Mouse (Mus musculus): ENCODE measurements around the gene Tbc1d25. TPM values are rescaled to one million over a fixed set of nuclear protein-coding genes. Genes with fewer than 3 reads are reported as not detected.
A peak's percentile ranks its signal among the peaks of the same experiment; 100 is the strongest.

Tbc1d25 gene
- polyA plus RNA-seq, 1 experiment from 2014 or later, result 12.1 TPM

DNA sequence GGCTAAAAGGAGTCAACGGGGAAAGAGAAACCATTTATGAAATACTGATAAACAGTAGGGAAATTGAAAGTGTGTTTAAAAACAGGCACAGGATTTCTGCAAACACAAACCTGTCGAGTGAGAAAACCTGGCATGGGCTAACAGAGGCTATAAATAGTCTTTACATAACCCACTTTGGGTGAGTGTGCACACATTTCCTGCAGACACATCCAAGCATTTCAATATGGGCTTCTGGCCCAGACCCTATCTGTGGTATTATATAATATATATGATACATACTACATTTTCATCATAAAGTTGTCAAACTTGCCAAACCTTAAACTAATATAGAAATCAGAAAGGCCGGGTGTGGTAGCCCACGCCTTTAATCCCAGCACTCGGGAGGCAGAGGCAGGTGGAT is 12.9 kb downstream of the Tbc1d25 start:
- Histone ChIP-seq H3K4me1 (ENCODE audit: control insufficient read depth, insufficient read depth, low read length) (no peaks in the 10 kb centered on the region), H3K36me3 (ENCODE audit: control insufficient read depth, insufficient read depth, low read length) (no peaks in the 10 kb centered on the region), H3K4me3 (ENCODE audit: low read length) (no peak overlapping the region), H3K9me3 (ENCODE audit: control insufficient read depth, low read length) (no peaks in the 10 kb centered on the region), H3K4me2 (replicated peaks; ENCODE audit: low read depth, low read length) (no peak overlapping the region), H3K9ac (ENCODE audit: low read depth, low read length) (no peak overlapping the region), H3K27ac (ENCODE audit: low read depth, low read length) (no peak overlapping the region), H3K27me3 (ENCODE audit: control insufficient read depth, insufficient read depth, low read length) (no peaks in the 10 kb centered on the region)
- 88% methylated on average over 5 of the region's 5 CpGs for WGBS
- no peak for ATAC-seq (ENCODE audit: low FRiP score, low TSS enrichment)

DNA sequence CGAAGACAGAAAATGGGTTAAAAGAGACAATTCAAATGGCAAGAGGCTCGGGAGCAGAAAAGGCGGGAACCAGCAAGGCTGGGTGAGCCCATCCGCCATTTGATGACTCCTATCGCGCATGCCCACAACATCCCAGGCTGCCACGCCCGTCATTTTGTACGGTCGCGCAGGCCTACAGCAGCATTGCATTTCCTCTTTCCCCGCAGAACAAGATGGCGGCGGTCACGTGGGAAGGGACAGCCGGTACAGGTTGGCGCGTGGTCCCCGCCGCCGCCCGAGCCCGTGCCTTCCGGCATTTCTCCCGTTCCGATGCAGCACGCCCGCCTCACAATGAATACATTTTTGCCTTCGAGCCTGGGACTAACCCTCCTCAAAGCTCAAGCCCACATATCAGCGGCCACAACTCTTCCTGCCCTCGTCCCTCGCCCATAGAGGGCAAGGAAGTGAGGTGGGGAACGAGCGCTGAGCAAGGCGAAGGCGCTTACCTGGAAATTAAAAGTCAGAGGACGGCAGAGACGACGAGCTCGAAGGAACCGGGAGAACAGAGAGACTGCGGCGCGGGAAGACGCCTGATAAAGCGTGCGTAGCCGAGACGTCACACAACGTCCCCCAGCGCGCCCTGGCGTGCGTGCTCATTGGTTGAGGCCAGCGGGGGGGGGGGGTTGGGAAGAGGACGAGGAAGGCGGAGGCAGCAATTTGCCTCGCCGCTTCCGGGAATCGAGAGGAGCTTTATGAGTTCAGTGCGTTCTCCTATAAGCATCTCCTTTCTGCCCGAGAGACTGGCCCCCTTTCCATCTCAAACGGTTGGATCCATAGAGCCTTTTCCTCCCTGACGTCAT is 30.6 kb downstream of the Tbc1d25 start, which contains the start of gene Rbm3:
Rbm3 (minus strand) TSS at position 728 of the 839 bp plus-strand sequence.
- H3K4me1 ChIP-seq (ENCODE audit: control insufficient read depth, insufficient read depth, low read length), result no peaks in the 10 kb centered on the region; the same call in 1 of the 2 replicates
- no peaks in the 10 kb centered on the region for H3K27me3 ChIP-seq (ENCODE audit: control insufficient read depth, insufficient read depth, low read length)
- peak; percentile 95 for ATAC-seq (ENCODE audit: low FRiP score, low TSS enrichment)
- H3K36me3 ChIP-seq (ENCODE audit: control insufficient read depth, insufficient read depth, low read length), result peaks cover 34% of the 10 kb centered on the region
- no peaks in the 10 kb centered on the region for H3K9me3 ChIP-seq (ENCODE audit: control insufficient read depth, low read length)
- 25% methylated on average over 65 of the region's 65 CpGs for WGBS
- peak within 1 kb of the TSS; percentile 62 for H3K4me3 ChIP-seq (ENCODE audit: low read length)
- peak within 1 kb of the TSS; percentile 97 for H3K27ac ChIP-seq (ENCODE audit: low read depth, low read length)
- peak within 1 kb of the TSS; percentile 84 for H3K9ac ChIP-seq (ENCODE audit: low read depth, low read length)
- peak within 1 kb of the TSS; percentile 75 for H3K4me2 ChIP-seq (replicated peaks; ENCODE audit: low read depth, low read length)

DNA sequence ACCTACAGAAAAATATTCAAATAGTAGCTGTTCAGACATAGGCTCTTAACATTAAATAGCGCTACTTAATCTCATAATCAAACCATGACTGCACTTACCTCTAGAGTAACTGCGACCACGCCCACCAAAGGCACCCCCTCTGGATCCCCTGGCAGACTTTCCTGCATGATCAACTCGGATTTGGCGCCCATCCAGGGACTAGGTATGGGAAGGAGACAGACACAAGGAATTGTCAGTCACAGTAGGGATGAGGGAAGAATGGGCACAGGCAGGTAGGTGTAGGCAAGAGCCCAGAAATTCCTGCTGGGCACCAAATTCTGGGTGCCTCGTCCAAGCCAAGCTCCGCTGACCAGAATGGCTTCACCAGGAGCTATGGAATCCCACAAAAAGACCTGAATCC is 32.2 kb downstream of the Tbc1d25 start:
- Histone ChIP-seq H3K4me3 (ENCODE audit: low read length) (peak overlapping the region; percentile 62), H3K4me2 (replicated peaks; ENCODE audit: low read depth, low read length) (peak overlapping the region; percentile 75), H3K9me3 (ENCODE audit: control insufficient read depth, low read length) (no peaks in the 10 kb centered on the region), H3K27ac (ENCODE audit: low read depth, low read length) (no peak overlapping the region), H3K9ac (ENCODE audit: low read depth, low read length) (no peak overlapping the region; the same call in 1 of the 2 replicates), H3K27me3 (ENCODE audit: control insufficient read depth, insufficient read depth, low read length) (no peaks in the 10 kb centered on the region), H3K36me3 (ENCODE audit: control insufficient read depth, insufficient read depth, low read length) (peaks cover 38% of the 10 kb centered on the region), H3K4me1 (ENCODE audit: control insufficient read depth, insufficient read depth, low read length) (no peaks in the 10 kb centered on the region; the same call in 1 of the 2 replicates)
- no peak for ATAC-seq (ENCODE audit: low FRiP score, low TSS enrichment)
- WGBS, result 77% methylated on average over 7 of the region's 7 CpGs

DNA sequence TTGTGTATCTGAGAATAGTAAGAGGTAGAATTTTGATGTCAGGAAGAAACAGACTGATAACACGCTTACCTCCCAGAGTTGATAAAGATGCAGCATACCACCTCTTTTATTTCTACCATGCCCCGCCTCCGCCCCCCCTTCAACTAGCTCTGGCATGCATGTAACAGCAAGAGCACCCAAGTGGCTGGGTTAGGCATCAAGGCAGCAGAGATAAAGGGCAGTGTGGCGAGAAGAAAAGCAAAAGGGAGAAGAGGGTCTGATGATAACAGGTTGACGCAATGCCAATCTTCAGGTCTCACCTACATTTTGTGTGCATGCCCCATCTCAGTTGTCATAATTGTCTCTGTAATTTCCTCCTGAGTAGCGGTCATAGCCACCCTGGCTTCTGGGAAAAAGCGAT is 33.0 kb downstream of the Tbc1d25 start:
- no peak overlapping the region for H3K27ac ChIP-seq (ENCODE audit: low read depth, low read length)
- no peak overlapping the region for H3K9ac ChIP-seq (ENCODE audit: low read depth, low read length)
- no peaks in the 10 kb centered on the region for H3K9me3 ChIP-seq (ENCODE audit: control insufficient read depth, low read length)
- H3K4me3 ChIP-seq (ENCODE audit: low read length), result no peak overlapping the region
- H3K4me2 ChIP-seq (replicated peaks; ENCODE audit: low read depth, low read length), result no peak overlapping the region
- H3K27me3 ChIP-seq (ENCODE audit: control insufficient read depth, insufficient read depth, low read length), result no peaks in the 10 kb centered on the region
- H3K4me1 ChIP-seq (ENCODE audit: control insufficient read depth, insufficient read depth, low read length), result no peaks in the 10 kb centered on the region; the same call in 1 of the 2 replicates
- peaks cover 38% of the 10 kb centered on the region for H3K36me3 ChIP-seq (ENCODE audit: control insufficient read depth, insufficient read depth, low read length)
- no peak for ATAC-seq (ENCODE audit: low FRiP score, low TSS enrichment)
- 92% methylated on average over 7 of the region's 7 CpGs for WGBS

DNA sequence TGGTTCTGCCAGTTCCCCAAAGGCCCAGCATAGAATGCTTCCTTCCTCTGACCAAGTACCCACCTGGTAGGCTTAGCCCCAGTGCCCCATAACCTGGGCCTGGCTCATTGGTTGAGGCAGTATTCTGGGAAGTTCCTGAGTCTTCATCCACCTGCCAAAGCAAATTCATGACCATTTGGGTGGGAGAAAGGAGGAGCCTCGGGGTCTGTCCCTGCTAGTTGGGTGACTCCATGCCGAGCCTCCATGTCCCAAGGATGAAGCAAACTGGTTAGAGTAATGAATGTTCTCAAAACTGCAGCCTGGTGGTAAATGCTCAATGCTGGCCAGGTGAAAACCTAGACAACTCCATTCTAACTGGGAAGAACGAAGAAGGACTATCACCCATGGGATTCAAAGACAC is 34.9 kb downstream of the Tbc1d25 start:
- ATAC-seq (ENCODE audit: low FRiP score, low TSS enrichment), result no peak
- H3K36me3 ChIP-seq (ENCODE audit: control insufficient read depth, insufficient read depth, low read length), result peaks cover 41% of the 10 kb centered on the region

DNA sequence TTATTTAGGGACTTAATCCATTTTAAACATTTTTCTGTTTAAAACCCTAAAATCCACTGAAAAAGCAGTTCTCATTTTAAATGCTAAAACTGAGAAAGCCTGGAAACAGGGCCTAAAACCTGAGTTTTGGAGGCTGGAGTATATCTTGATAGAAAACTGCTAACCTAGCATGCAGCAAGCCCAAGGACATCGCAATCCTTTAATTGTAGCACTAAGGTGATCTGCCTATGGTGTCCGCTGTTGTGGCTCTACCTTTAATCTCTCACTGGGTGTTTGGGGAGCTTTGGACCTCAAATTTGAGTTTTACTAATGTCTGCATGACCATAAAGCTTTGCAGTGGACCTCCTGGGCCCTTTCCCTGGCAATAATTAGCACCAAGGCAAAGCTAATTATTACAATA is 35.5 kb downstream of the Tbc1d25 start:
- H3K36me3 ChIP-seq (ENCODE audit: control insufficient read depth, insufficient read depth, low read length), result peaks cover 41% of the 10 kb centered on the region
- H3K9ac ChIP-seq (ENCODE audit: low read depth, low read length), result no peak overlapping the region
- no peaks in the 10 kb centered on the region for H3K27me3 ChIP-seq (ENCODE audit: control insufficient read depth, insufficient read depth, low read length)
- no peak for ATAC-seq (ENCODE audit: low FRiP score, low TSS enrichment)
- no peak overlapping the region for H3K4me2 ChIP-seq (replicated peaks; ENCODE audit: low read depth, low read length)
- no peak overlapping the region for H3K27ac ChIP-seq (ENCODE audit: low read depth, low read length)
- 92% methylated on average over 2 of the region's 2 CpGs for WGBS
- no peaks in the 10 kb centered on the region for H3K9me3 ChIP-seq (ENCODE audit: control insufficient read depth, low read length)
- H3K4me3 ChIP-seq (ENCODE audit: low read length), result no peak overlapping the region
- H3K4me1 ChIP-seq (ENCODE audit: control insufficient read depth, insufficient read depth, low read length), result no peaks in the 10 kb centered on the region; the same call in 1 of the 2 replicates

More for the DNA sequence above, 34.9 kb downstream of the Tbc1d25 start:
- WGBS, result 72% methylated on average over 3 of the region's 3 CpGs
- Histone ChIP-seq H3K4me1 (ENCODE audit: control insufficient read depth, insufficient read depth, low read length) (no peaks in the 10 kb centered on the region; the same call in 1 of the 2 replicates), H3K27me3 (ENCODE audit: control insufficient read depth, insufficient read depth, low read length) (no peaks in the 10 kb centered on the region), H3K9ac (ENCODE audit: low read depth, low read length) (no peak overlapping the region), H3K9me3 (ENCODE audit: control insufficient read depth, low read length) (no peaks in the 10 kb centered on the region), H3K4me2 (replicated peaks; ENCODE audit: low read depth, low read length) (no peak overlapping the region), H3K27ac (ENCODE audit: low read depth, low read length) (no peak overlapping the region), H3K4me3 (ENCODE audit: low read length) (no peak overlapping the region)

DNA sequence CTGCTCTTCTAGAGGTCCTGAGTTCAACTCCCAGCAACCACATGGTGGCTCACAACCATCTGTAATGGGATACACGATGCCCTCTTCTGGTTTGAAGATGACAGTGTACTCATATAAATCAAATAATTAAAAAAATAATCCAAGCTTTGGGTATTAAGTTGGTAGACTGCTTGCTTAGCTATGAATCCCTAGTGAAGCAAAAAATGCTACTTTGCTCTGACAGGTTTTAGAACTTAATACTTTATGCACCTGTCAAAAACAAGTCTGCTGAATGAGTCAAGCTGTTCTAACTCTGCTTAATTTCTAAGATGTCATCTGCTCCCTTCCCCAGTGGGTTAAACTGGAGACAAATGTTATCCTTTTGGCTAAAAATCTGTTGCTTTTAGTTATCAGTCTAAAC is 36.5 kb downstream of the Tbc1d25 start:
- Histone ChIP-seq H3K27me3 (ENCODE audit: control insufficient read depth, insufficient read depth, low read length) (no peaks in the 10 kb centered on the region), H3K36me3 (ENCODE audit: control insufficient read depth, insufficient read depth, low read length) (peaks cover 41% of the 10 kb centered on the region), H3K4me1 (ENCODE audit: control insufficient read depth, insufficient read depth, low read length) (no peaks in the 10 kb centered on the region; the same call in 1 of the 2 replicates), H3K9ac (ENCODE audit: low read depth, low read length) (no peak overlapping the region), H3K27ac (ENCODE audit: low read depth, low read length) (no peak overlapping the region), H3K4me2 (replicated peaks; ENCODE audit: low read depth, low read length) (no peak overlapping the region), H3K4me3 (ENCODE audit: low read length) (no peak overlapping the region), H3K9me3 (ENCODE audit: control insufficient read depth, low read length) (no peaks in the 10 kb centered on the region)
- WGBS, result 50% methylated on average over 1 of the region's 1 CpGs
- no peak for ATAC-seq (ENCODE audit: low FRiP score, low TSS enrichment)

DNA sequence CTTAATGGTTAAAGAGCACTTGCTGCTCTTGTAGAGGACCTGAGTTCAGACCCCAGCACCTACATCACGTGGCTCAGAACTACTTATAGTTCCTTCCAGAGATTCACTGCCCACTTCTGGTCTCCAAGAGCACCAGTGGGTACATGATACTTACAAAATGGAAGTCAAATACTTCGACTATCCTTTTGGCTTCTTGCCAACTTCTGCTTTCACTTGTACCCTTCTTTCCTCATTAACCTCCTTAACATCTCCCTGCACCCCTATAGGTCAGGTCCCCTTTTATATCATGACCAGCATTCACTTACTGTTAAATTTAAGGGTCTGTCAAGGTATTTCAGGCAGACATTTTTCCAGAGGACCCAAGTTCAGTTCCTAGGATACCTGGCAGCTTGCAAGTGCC is 40.1 kb downstream of the Tbc1d25 start:
- Histone ChIP-seq H3K36me3 (ENCODE audit: control insufficient read depth, insufficient read depth, low read length) (peaks cover 12% of the 10 kb centered on the region; the same call in 1 of the 2 replicates), H3K9ac (ENCODE audit: low read depth, low read length) (no peak overlapping the region), H3K9me3 (ENCODE audit: control insufficient read depth, low read length) (no peaks in the 10 kb centered on the region), H3K27ac (ENCODE audit: low read depth, low read length) (no peak overlapping the region), H3K4me3 (ENCODE audit: low read length) (no peak overlapping the region), H3K4me2 (replicated peaks; ENCODE audit: low read depth, low read length) (no peak overlapping the region), H3K4me1 (ENCODE audit: control insufficient read depth, insufficient read depth, low read length) (no peaks in the 10 kb centered on the region), H3K27me3 (ENCODE audit: control insufficient read depth, insufficient read depth, low read length) (no peaks in the 10 kb centered on the region)
- WGBS, result 44% methylated on average over 2 of the region's 2 CpGs
- ATAC-seq (ENCODE audit: low FRiP score, low TSS enrichment), result no peak
